Mouse (Mus musculus) embryonic facial prominence, embryonic 15.5 days (tissue): Measurements from ENCODE around the gene Aars2. TPM values are rescaled to one million over a fixed set of nuclear protein-coding genes. Genes with fewer than 3 reads are reported as not detected.

Source experiments
- ATAC-seq: fragments of 200-750 bp; cut with Nextera tagmentation; 2 replicates; pipeline ENCODE4 v1.8.0; 2017; ENCODE audit warnings: low read depth, moderate TSS enrichment; ENCODE audit not compliant: insufficient number of reproducible peaks, low FRiP score, low TSS enrichment
- H3K27ac ChIP-seq: fragments of 300-500 bp; sonication (generic); replicated peaks from 2 replicates; pipeline ENCODE4 v1.5.1; 2015; ENCODE audit warnings: mild to moderate bottlenecking, inconsistent platforms
- H3K27me3 ChIP-seq: fragments of 300-500 bp; sonication (generic); 2 replicates; pipeline ENCODE4 v1.6.1; 2015; ENCODE audit warnings: inconsistent platforms
- H3K36me3 ChIP-seq: fragments of 300-500 bp; sonication (generic); 2 replicates; pipeline ENCODE4 v1.6.1; 2015; ENCODE audit warnings: mild to moderate bottlenecking, inconsistent platforms
- H3K4me1 ChIP-seq: fragments of 300-500 bp; sonication (generic); 2 replicates; pipeline ENCODE4 v1.6.1; 2015; ENCODE audit warnings: inconsistent platforms
- H3K4me2 ChIP-seq: fragments of 300-500 bp; sonication (generic); replicated peaks from 2 replicates; pipeline ENCODE4 v1.6.1; 2015; ENCODE audit warnings: mild to moderate bottlenecking, inconsistent platforms
- H3K4me3 ChIP-seq: fragments of 300-500 bp; sonication (generic); replicated peaks from 2 replicates; pipeline ENCODE4 v1.5.1; 2015; ENCODE audit warnings: mild to moderate bottlenecking, inconsistent platforms
- H3K9ac ChIP-seq: fragments of 300-500 bp; sonication (generic); 2 replicates; pipeline ENCODE4 v1.6.1; 2015; ENCODE audit warnings: inconsistent platforms
- H3K9me3 ChIP-seq: fragments of 300-500 bp; sonication (generic); replicated peaks from 2 replicates; pipeline ENCODE4 v1.6.1; 2016; ENCODE audit warnings: inconsistent platforms
- WGBS: fragments of 180-500 bp; shearing (Covaris S2); methylation state at CpG from one replicate; pipeline ENCODE4 v1.1.7; 2015; 5-methylcytosine and 5-hydroxymethylcytosine counted together
- polyA plus RNA-seq: library from polyadenylated mRNA; unstranded; fragments of >200 nt; fragmentation: Nextera tagmentation; extraction: Ambion mirVana; gene quantifications from 2 replicates; pipeline ENCODE4 v1.2.1, GENCODE M21; 2015

Aars2 gene
- polyA plus RNA-seq, 1 experiment from 2014 or later: 15.8 TPM

GRCm38 (mm10) chr17:45474669-45475465 lies 31.8 kb upstream of the Aars2 start, which contains the start of gene Spats1:
Spats1 (minus strand) TSS chr17:45475415.
- Histone ChIP-seq H3K4me3 (peak within 1 kb of the TSS; percentile 40), H3K9ac (no peak within 1 kb of the TSS), H3K27me3 (peaks cover 15% of the 10 kb centered on the region; the same call in 1 of the 2 replicates), H3K27ac (no peak within 1 kb of the TSS), H3K9me3 (no peaks in the 10 kb centered on the region), H3K4me2 (peak within 1 kb of the TSS; percentile 52), H3K4me1 (peaks cover 13% of the 10 kb centered on the region), H3K36me3 (no peaks in the 10 kb centered on the region)
- WGBS: 6% methylated on average over 30 of the region's 30 CpGs
- peak; percentile 71 for ATAC-seq

DNA sequence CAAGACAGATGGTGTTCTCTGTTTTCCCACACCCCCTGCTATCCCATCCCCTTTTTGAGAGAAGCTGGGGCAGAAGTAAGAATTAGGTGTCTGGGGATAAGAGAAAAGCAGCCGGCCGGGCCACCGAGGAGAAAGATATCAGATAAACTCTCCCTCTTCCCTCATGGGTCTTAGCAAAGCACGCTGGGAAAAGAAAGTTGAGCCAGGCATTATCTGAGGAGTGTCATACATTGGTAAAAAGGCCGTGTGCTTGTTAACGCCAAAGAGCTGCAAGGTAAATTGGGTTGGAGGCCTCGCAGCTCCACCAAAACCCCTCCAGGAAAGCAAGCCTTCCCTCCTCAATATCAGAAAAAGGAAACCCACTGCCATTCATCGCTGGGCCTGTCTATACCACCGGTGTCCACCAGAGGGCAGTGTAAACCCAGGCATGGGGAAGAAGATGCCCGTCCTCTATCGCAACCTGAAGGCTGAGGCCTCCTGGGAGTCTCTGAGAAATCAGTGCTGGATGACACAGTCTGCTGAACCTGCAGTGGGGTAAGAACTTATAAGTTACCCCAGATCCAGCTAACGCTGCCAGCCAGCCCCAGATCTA lies 28.3 kb upstream of the Aars2 start:
- H3K9ac ChIP-seq: no peak overlapping the region
- no peak overlapping the region for H3K4me3 ChIP-seq
- H3K27me3 ChIP-seq: peaks cover 15% of the 10 kb centered on the region; the same call in 1 of the 2 replicates
- no peak for ATAC-seq
- H3K4me2 ChIP-seq: no peak overlapping the region
- WGBS: 14% methylated on average over 12 of the region's 12 CpGs
- no peaks in the 10 kb centered on the region for H3K9me3 ChIP-seq
- H3K27ac ChIP-seq: no peak overlapping the region
- peaks cover 13% of the 10 kb centered on the region for H3K4me1 ChIP-seq
- H3K36me3 ChIP-seq: no peaks in the 10 kb centered on the region

GRCm38 (mm10) chr17:45480429-45480828 lies 26.2 kb upstream of the Aars2 start:
- no peaks in the 10 kb centered on the region for H3K36me3 ChIP-seq
- H3K4me1 ChIP-seq: 0 out of 2 replicates have a peak, but pooled peaks cover 4% of the 10 kb centered on the region
- H3K9me3 ChIP-seq: no peaks in the 10 kb centered on the region
- H3K27me3 ChIP-seq: peaks cover 15% of the 10 kb centered on the region; the same call in 1 of the 2 replicates
- H3K4me3 ChIP-seq: no peak overlapping the region
- no peak for ATAC-seq
- H3K27ac ChIP-seq: no peak overlapping the region
- 20% methylated on average over 2 of the region's 2 CpGs for WGBS
- no peak overlapping the region for H3K4me2 ChIP-seq
- no peak overlapping the region for H3K9ac ChIP-seq

DNA sequence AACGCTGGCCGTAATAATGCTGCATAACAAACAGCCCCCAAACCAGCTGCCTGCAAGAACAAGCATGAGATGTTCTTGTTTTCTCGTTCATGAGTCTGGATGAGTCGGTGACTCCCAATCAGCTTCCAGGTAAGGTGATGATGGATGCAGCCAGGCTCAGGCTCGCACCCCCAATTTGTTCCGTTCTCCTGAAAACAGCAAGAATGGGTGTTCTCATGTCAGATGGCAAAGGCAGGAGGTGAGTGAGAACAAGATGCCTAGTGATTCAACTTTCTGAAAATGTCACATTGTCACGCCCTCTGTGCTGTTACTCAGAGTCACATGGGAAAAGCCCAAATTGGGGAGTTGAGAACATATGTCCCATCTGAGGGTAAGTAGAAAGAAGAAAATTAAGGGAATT lies 21.1 kb upstream of the Aars2 start:
- no peak overlapping the region for H3K4me3 ChIP-seq
- H3K36me3 ChIP-seq: no peaks in the 10 kb centered on the region
- H3K9ac ChIP-seq: no peak overlapping the region; the same call in 1 of the 2 replicates
- 86% methylated on average over 7 of the region's 7 CpGs for WGBS
- H3K27me3 ChIP-seq: no peaks in the 10 kb centered on the region
- no peak overlapping the region for H3K27ac ChIP-seq
- no peaks in the 10 kb centered on the region for H3K4me1 ChIP-seq
- no peaks in the 10 kb centered on the region for H3K9me3 ChIP-seq
- no peak for ATAC-seq
- no peak overlapping the region for H3K4me2 ChIP-seq

GRCm38 (mm10) chr17:45487216-45487615 lies 19.4 kb upstream of the Aars2 start:
- Histone ChIP-seq H3K9me3 (no peaks in the 10 kb centered on the region), H3K9ac (no peak overlapping the region), H3K27me3 (no peaks in the 10 kb centered on the region), H3K36me3 (no peaks in the 10 kb centered on the region), H3K4me2 (no peak overlapping the region), H3K4me1 (no peaks in the 10 kb centered on the region), H3K4me3 (no peak overlapping the region), H3K27ac (no peak overlapping the region)
- no peak for ATAC-seq
- WGBS: 12% methylated on average over 5 of the region's 5 CpGs

DNA sequence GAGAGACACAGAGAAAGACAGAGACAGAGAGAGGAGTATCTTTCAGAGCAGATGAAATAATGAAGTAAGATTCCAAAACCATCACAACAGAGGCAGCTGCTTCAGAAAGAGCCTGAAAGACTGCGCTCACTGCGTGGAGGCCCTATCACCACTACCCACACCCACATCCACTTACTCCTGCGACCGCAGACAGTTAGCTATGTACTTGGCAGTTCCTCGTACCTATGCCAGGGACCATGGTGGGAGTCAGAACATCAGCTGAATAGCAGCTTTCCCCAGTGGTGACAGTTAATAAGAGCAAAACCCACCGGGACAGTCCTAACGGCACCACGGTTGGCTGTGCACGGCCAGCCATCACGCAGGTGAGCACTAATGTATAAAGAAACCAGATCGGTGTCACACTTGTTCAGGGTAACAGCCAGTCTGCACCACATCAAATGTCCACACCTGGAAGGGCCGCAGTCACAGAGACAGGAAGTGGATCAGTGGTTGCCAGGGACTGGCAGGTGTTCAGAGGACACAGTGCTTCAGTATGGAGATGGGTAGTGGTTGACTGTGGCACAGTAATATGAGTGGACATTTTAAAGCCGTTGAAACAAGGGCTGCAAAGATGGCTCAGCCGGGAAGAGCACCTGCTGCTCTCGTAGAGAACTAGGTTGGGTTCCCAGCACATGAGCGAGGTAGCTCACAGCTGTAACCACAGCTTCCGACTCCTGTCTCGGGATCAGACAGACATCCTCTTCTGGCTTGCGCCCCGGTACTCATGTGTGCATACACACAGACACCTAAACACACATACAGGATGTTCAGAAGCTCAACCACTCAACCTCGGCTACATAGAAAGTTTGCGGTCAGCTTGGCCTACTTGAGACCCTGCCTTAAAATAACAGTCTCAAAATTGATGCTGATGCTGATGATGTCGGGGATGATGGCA lies 18.1 kb upstream of the Aars2 start:
- H3K36me3 ChIP-seq: no peaks in the 10 kb centered on the region
- no peak overlapping the region for H3K4me3 ChIP-seq
- no peak overlapping the region for H3K27ac ChIP-seq
- ATAC-seq: no peak
- no peak overlapping the region for H3K9ac ChIP-seq
- H3K27me3 ChIP-seq: no peaks in the 10 kb centered on the region
- no peak overlapping the region for H3K4me2 ChIP-seq
- 83% methylated on average over 23 of the region's 23 CpGs for WGBS
- H3K9me3 ChIP-seq: no peaks in the 10 kb centered on the region
- no peaks in the 10 kb centered on the region for H3K4me1 ChIP-seq

DNA sequence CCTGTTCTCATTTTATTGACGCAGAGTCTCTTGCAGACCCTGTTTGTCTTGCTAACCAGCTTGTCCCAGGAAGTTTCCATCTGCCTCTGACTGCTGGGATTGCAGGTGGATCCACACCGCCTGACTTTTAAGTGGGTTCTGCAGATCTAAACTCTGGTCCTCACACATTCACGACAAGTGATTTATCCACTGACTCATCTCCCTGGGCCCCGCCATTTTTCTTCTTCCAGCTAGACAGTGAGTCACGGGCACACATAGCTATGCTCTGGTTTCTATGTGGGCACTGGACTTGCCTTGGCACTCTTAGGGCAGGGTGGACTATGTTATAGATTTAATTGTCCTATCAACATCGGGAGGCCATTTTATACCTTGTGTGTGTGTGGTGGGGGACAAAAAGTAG lies 16.9 kb upstream of the Aars2 start:
- H3K36me3 ChIP-seq: no peaks in the 10 kb centered on the region
- no peak for ATAC-seq
- H3K4me1 ChIP-seq: no peaks in the 10 kb centered on the region
- no peak overlapping the region for H3K4me3 ChIP-seq
- no peak overlapping the region for H3K4me2 ChIP-seq
- 79% methylated on average over 6 of the region's 6 CpGs for WGBS
- no peak overlapping the region for H3K27ac ChIP-seq
- H3K9me3 ChIP-seq: no peaks in the 10 kb centered on the region
- no peaks in the 10 kb centered on the region for H3K27me3 ChIP-seq
- no peak overlapping the region for H3K9ac ChIP-seq

DNA sequence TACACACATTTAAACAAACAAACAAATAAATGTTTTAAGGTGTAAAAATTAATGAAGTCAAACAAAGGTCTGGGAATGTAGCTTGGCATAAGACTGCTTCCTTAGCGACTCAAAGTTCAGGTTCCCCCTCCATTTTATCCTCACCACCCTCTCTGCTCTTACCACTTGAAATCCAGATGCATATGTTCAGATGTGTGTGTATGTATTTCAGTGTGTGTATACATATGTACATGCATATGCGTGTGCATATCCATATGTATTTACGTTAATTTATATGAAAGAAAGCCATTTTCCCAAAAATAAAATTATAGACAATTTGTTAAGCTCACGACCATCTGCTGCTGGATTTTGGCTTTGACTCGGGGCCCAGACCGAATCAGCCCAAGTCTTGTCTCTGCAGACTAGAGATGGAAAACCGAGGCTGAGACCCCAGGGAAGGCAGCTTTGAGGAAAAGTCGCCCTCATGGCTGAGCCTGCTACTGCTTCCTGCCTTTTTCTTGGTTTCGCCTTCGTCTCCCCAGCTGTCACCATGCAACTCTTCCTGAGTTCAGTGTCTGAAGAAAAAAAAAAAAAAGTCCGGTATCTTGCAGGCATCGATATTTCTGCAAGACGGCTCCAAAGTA lies 16.0 kb upstream of the Aars2 start:
- no peak for ATAC-seq
- WGBS: 62% methylated on average over 13 of the region's 13 CpGs
- Histone ChIP-seq H3K9me3 (no peaks in the 10 kb centered on the region), H3K27ac (no peak overlapping the region), H3K4me3 (no peak overlapping the region), H3K27me3 (no peaks in the 10 kb centered on the region), H3K9ac (no peak overlapping the region), H3K4me2 (no peak overlapping the region), H3K36me3 (no peaks in the 10 kb centered on the region), H3K4me1 (no peaks in the 10 kb centered on the region)

GRCm38 (mm10) chr17:45495398-45495797 lies 11.2 kb upstream of the Aars2 start:
- WGBS: 79% methylated on average over 11 of the region's 11 CpGs
- Histone ChIP-seq H3K9ac (no peak overlapping the region), H3K4me1 (no peaks in the 10 kb centered on the region), H3K4me3 (no peak overlapping the region), H3K4me2 (no peak overlapping the region), H3K27me3 (peaks cover 4% of the 10 kb centered on the region; the same call in 1 of the 2 replicates), H3K9me3 (no peaks in the 10 kb centered on the region), H3K27ac (no peak overlapping the region), H3K36me3 (no peaks in the 10 kb centered on the region)
- no peak for ATAC-seq

GRCm38 (mm10) chr17:45498397-45498796 lies 8.2 kb upstream of the Aars2 start:
- Histone ChIP-seq H3K36me3 (no peaks in the 10 kb centered on the region), H3K4me2 (no peak overlapping the region), H3K27me3 (peaks cover 4% of the 10 kb centered on the region; the same call in 1 of the 2 replicates), H3K9ac (no peak overlapping the region), H3K27ac (no peak overlapping the region), H3K4me1 (no peaks in the 10 kb centered on the region), H3K9me3 (no peaks in the 10 kb centered on the region), H3K4me3 (no peak overlapping the region)
- WGBS: 82% methylated on average over 13 of the region's 13 CpGs
- no peak for ATAC-seq
